Mouse (Mus musculus) MEL (cell line): ENCODE measurements at regions not wholly inside any gene's neighbourhood (a gene's known extent, or its start where the extent isn't known, plus 50 kb on each side); places are given as distances from the start of the nearest gene placed in this dataset.

Source experiments
- DNase-seq: peaks from one replicate; pipeline ENCODE4 v3.0.0; 2011; ENCODE audit warnings: low read depth, low spot score
- H3K27ac ChIP-seq: 2 replicates; pipeline ENCODE4 v1.5.1; 2012; ENCODE audit warnings: low read depth, mild to moderate bottlenecking, control low read depth, low read length, moderate library complexity; ENCODE audit not compliant: control insufficient read depth
- H3K27me3 ChIP-seq, 2 experiments: fragments of 150-350 bp in 1 of 2; sonication (generic) in 1 of 2; 2 replicates each; pipeline ENCODE4 v1.6.1; 2012; ENCODE audit warnings: low read length in 2 of 2, mild to moderate bottlenecking in 2 of 2, improper control_type of control experiment in 1 of 2, moderate library complexity in 1 of 2; ENCODE audit not compliant: insufficient read depth in 2 of 2, control insufficient read depth in 1 of 2
- H3K36me3 ChIP-seq, 2 experiments: 2 replicates each; pipeline ENCODE4 v1.6.1; 2012 to 2014; ENCODE audit warnings: low read length in 2 of 2, improper control_type of control experiment in 1 of 2, inconsistent platforms in 1 of 2, mild to moderate bottlenecking in 1 of 2; ENCODE audit not compliant: insufficient read depth in 2 of 2, control insufficient read depth in 1 of 2
- H3K4me1 ChIP-seq, 2 experiments: fragments of 150-350 bp in 1 of 2; sonication (generic) in 1 of 2; 2 replicates each; pipeline ENCODE4 v1.6.1; 2012; ENCODE audit warnings: low read length in 2 of 2, improper control_type of control experiment in 1 of 2, mild to moderate bottlenecking in 1 of 2; ENCODE audit not compliant: insufficient read depth in 2 of 2, control insufficient read depth in 1 of 2
- H3K4me3 ChIP-seq, 2 experiments: fragments of 150-350 bp in 1 of 2; sonication (generic) in 1 of 2; 2 replicates each; pipeline ENCODE4 v1.5.1; 2012; ENCODE audit warnings: low read depth in 2 of 2, low read length in 2 of 2, mild to moderate bottlenecking in 2 of 2, moderate library complexity in 2 of 2, control low read depth in 1 of 2, improper control_type of control experiment in 1 of 2; ENCODE audit not compliant: control insufficient read depth in 1 of 2, insufficient read depth in 1 of 2
- H3K79me2 ChIP-seq: 2 replicates; pipeline ENCODE4 v1.6.1; 2012; ENCODE audit warnings: mild to moderate bottlenecking, low read length, moderate library complexity; ENCODE audit not compliant: control insufficient read depth, poor library complexity, insufficient read depth
- H3K9ac ChIP-seq: 2 replicates; pipeline ENCODE4 v1.6.1; 2012; ENCODE audit warnings: low read depth, mild to moderate bottlenecking, control low read depth, low read length, moderate library complexity; ENCODE audit not compliant: control insufficient read depth, poor library complexity, severe bottlenecking
- H3K9me3 ChIP-seq: fragments of 150-350 bp; sonication (generic); replicated peaks from 2 replicates; pipeline ENCODE4 v1.6.1; 2012; ENCODE audit warnings: mild to moderate bottlenecking, low read length, improper control_type of control experiment, moderate library complexity; ENCODE audit not compliant: insufficient read depth
- CHD2 ChIP-seq: IDR thresholded peaks from 2 replicates; pipeline ENCODE4 v1.6.1; 2011; ENCODE audit warnings: low read length, improper control_type of control experiment
- E2F4 ChIP-seq: IDR thresholded peaks from 2 replicates; pipeline ENCODE4 v1.6.1; 2011; ENCODE audit warnings: low read depth, low read length, improper control_type of control experiment, borderline replicate concordance
- EP300 ChIP-seq, 2 experiments: IDR thresholded peaks; 2 replicates each; pipeline ENCODE4 v1.6.1; 2011; ENCODE audit warnings: improper control_type of control experiment in 2 of 2, low read length in 2 of 2, low read depth in 1 of 2, mild to moderate bottlenecking in 1 of 2
- ETS1 ChIP-seq: IDR thresholded peaks from 2 replicates; pipeline ENCODE4 v1.6.1; 2012; ENCODE audit warnings: low read depth, mild to moderate bottlenecking, inconsistent platforms, low read length, improper control_type of control experiment, moderate library complexity
- JUND ChIP-seq: IDR thresholded peaks from 2 replicates; pipeline ENCODE4 v1.6.1; 2011; ENCODE audit warnings: low read depth, mild to moderate bottlenecking, improper control_type of control experiment, low read length
- MAFK ChIP-seq: IDR thresholded peaks from 2 replicates; pipeline ENCODE4 v1.6.1; 2011; ENCODE audit warnings: low read depth, mild to moderate bottlenecking, low read length, improper control_type of control experiment, borderline replicate concordance
- MAZ ChIP-seq: IDR thresholded peaks from 2 replicates; pipeline ENCODE4 v1.6.1; 2012; ENCODE audit warnings: low read depth, mild to moderate bottlenecking, inconsistent platforms, low read length, improper control_type of control experiment
- MXI1 ChIP-seq: IDR thresholded peaks from 2 replicates; pipeline ENCODE4 v1.6.1; 2011; ENCODE audit warnings: mild to moderate bottlenecking, low read depth, low read length, improper control_type of control experiment
- MYB ChIP-seq: IDR thresholded peaks from 2 replicates; pipeline ENCODE4 v1.6.1; 2011; ENCODE audit warnings: mild to moderate bottlenecking, low read depth, low read length, improper control_type of control experiment
- NELFE ChIP-seq: IDR thresholded peaks from 2 replicates; pipeline ENCODE4 v1.6.1; 2011; ENCODE audit warnings: low read depth, low read length, improper control_type of control experiment
- NRF1 ChIP-seq: IDR thresholded peaks from 2 replicates; pipeline ENCODE4 v1.6.1; 2014; ENCODE audit warnings: low read depth, mild to moderate bottlenecking, inconsistent platforms, low read length, improper control_type of control experiment, moderate library complexity; ENCODE audit not compliant: poor library complexity, insufficient read depth, severe bottlenecking
- POLR2AphosphoS2 ChIP-seq: IDR thresholded peaks from 2 replicates; pipeline ENCODE4 v1.6.1; 2011; ENCODE audit warnings: low read length, improper control_type of control experiment
- POLR2AphosphoS5 ChIP-seq: IDR thresholded peaks from 2 replicates; pipeline ENCODE4 v1.6.1; 2012; ENCODE audit warnings: low read depth, borderline replicate concordance, mild to moderate bottlenecking, inconsistent platforms, low read length, moderate library complexity, mixed read lengths
- RCOR1 ChIP-seq: IDR thresholded peaks from 2 replicates; pipeline ENCODE4 v1.6.1; 2012; ENCODE audit warnings: low read depth, mild to moderate bottlenecking, inconsistent platforms, low read length, improper control_type of control experiment
- SIN3A ChIP-seq: IDR thresholded peaks from 2 replicates; pipeline ENCODE4 v1.6.1; 2012; ENCODE audit warnings: low read length, improper control_type of control experiment, inconsistent platforms
- TBP ChIP-seq: IDR thresholded peaks from 2 replicates; pipeline ENCODE4 v1.8.0; 2011; ENCODE audit warnings: low read depth, low read length, improper control_type of control experiment
- TCF12 ChIP-seq: IDR thresholded peaks from 2 replicates; pipeline ENCODE4 v1.6.1; 2014; ENCODE audit warnings: low read depth, mild to moderate bottlenecking, inconsistent platforms, low read length, improper control_type of control experiment, moderate library complexity
- UBTF ChIP-seq: IDR thresholded peaks from 2 replicates; pipeline ENCODE4 v1.6.1; 2012; ENCODE audit warnings: low read depth, mild to moderate bottlenecking, inconsistent platforms, low read length, improper control_type of control experiment, moderate library complexity, borderline replicate concordance; ENCODE audit not compliant: insufficient read depth
- ZKSCAN1 ChIP-seq: IDR thresholded peaks from 2 replicates; pipeline ENCODE4 v1.6.1; 2012; ENCODE audit warnings: low read depth, mild to moderate bottlenecking, inconsistent platforms, low read length, improper control_type of control experiment, moderate library complexity

DNA sequence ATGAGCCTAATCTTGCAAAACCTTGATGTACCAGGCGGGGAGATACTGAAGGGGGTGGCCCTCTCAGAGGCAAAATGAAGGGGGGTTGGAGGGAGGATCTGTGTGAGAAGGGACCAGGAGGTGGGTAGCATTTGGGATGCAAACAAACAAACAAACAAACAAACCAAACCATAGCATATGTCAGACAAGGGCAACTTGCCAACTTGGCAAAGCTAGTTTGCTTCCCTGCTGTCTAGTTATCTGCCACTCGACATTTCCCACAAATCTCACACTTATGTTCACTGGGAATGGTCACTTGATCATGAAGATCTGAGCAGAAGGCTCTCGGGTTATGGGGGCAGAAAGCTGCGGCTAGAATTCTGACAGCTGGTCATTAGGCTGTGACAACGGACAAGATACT is 65.9 kb upstream of the Bod1l start:
- DNase-seq, result no peak
- Histone ChIP-seq H3K4me1 (no peaks in the 10 kb centered on the region), H3K27ac (no peak overlapping the region), H3K27me3 (no peaks in the 10 kb centered on the region), H3K4me3 (no peak overlapping the region), H3K36me3 (no peaks in the 10 kb centered on the region), H3K79me2 (no peaks in the 10 kb centered on the region), H3K9ac (no peak overlapping the region), H3K9me3 (no peaks in the 10 kb centered on the region)
- TF ChIP-seq MYB (no peak), POLR2AphosphoS2 (no peak), E2F4 (no peak), NRF1 (no peak), TCF12 (no peak), POLR2AphosphoS5 (no peak), MXI1 (no peak), JUND (no peak), EP300 (IDR thresholded peaks at IDR 0.05; ENCODE audit: low read depth in 1 of 2, low read length in 2 of 2) (no peak), ETS1 (no peak), SIN3A (no peak), ZKSCAN1 (no peak), TBP (no peak), NELFE (no peak), RCOR1 (no peak), CHD2 (no peak), MAFK (no peak), UBTF (no peak)

DNA sequence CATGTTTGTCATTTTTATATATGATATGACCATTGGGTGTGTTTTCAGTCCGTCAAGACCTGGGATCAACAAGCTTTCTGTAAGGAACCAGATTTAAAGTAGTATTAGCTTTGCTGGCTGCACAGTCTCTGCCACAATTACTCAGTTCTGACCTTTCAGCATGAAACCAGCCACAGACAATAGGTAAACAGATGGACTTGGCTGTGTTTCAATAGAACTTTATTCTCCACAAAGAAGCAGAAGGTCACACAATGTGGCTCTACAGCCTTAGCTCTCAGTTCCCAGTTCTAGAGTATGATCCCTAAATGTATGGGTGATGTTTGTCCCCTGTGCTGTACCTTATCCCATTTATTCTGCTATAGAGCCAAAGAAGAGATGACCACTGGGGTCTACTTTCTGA is 63.6 kb upstream of the Bod1l start:
- no peaks in the 10 kb centered on the region for H3K9me3 ChIP-seq
- no peaks in the 10 kb centered on the region for H3K4me1 ChIP-seq
- H3K4me3 ChIP-seq, result no peak overlapping the region
- no peaks in the 10 kb centered on the region for H3K27me3 ChIP-seq
- no peaks in the 10 kb centered on the region for H3K79me2 ChIP-seq
- TF ChIP-seq MAZ, result no peak
- DNase-seq, result no peak
- H3K36me3 ChIP-seq, result no peaks in the 10 kb centered on the region
- H3K27ac ChIP-seq, result no peak overlapping the region
- no peak overlapping the region for H3K9ac ChIP-seq
